Mouse (Mus musculus) cortical plate, adult 2 months (tissue): ENCODE measurements around the gene Zfp316.

ENCODE experiments used
- CTCF ChIP-seq: fragments of 200-500 bp; IDR thresholded peaks from 2 replicates; pipeline ENCODE4 v1.5.1; 2011; ENCODE audit warnings: mild to moderate bottlenecking, control low read depth, low read length; ENCODE audit not compliant: insufficient read depth; ENCODE audit errors: extremely low read depth
- POLR2A ChIP-seq: fragments of 200-500 bp; IDR thresholded peaks from 2 replicates; pipeline ENCODE4 v1.6.1; 2011; ENCODE audit warnings: mild to moderate bottlenecking, low read length, control low read depth; ENCODE audit not compliant: insufficient read depth; ENCODE audit errors: extremely low read depth

DNA sequence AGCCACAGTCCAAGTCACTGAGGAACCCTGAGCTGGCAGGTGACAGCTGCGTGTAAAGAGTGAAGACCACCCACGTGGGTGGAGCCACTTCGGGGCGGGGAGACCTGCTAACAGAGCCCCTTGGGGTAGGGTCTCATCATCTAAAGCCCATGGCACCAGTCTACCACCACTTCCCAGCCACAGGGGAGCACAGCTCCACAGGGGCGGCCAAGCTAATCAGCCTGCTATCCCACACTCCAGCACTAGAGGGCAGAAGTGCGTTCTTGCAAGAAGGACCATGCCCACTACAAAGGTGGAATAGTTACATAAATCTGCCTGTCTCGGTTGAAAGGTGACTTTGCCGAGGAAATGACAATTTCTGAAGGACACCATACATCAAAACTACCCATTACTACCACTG, 42.1 kb upstream of the Zfp316 start:
- TF ChIP-seq POLR2A = no peak
- TF ChIP-seq CTCF = peak; percentile 89
